Mouse (Mus musculus): Measurements from ENCODE around the gene Cdc37l1. TPM values are rescaled to one million over a fixed set of nuclear protein-coding genes. Genes with fewer than 3 reads are reported as not detected.
A peak's percentile ranks its signal among the peaks of the same experiment; 100 is the strongest.
"Not testable (repeated sequence)": the region's sequence is repeated elsewhere in the genome, so short reads cannot be mapped to it uniquely, and the experiment has no call there.

Cdc37l1 gene
- polyA plus RNA-seq, 1 experiment from 2014 or later, result 42.9 TPM

GRCm38 (mm10) chr19:28991391-28991790 lies 1.2 kb downstream of the Cdc37l1 start:
- DNase-seq (ENCODE audit: low spot score) (no peak), ATAC-seq (replicated peaks; ENCODE audit: low FRiP score, low TSS enrichment, low read depth) (no peak)
- Histone ChIP-seq H3K36me3 (ENCODE audit: control insufficient read depth, insufficient read depth, low read length) (peaks cover 26% of the 10 kb centered on the region), H3K27me3 (replicated peaks; ENCODE audit: control insufficient read depth, insufficient read depth, low read length) (no peaks in the 10 kb centered on the region), H3K4me1 (replicated peaks; ENCODE audit: control insufficient read depth, insufficient read depth, low read length) (peaks cover 5% of the 10 kb centered on the region; the same call in 1 of the 2 replicates), H3K4me3 (ENCODE audit: low read depth, low read length) (peak overlapping the region; percentile 88), H3K4me2 (ENCODE audit: low read length) (peak overlapping the region; percentile 74), H3K27ac (ENCODE audit: low read depth) (no peak overlapping the region), H3K9ac (ENCODE audit: low read length) (peak overlapping the region; percentile 84), H3K9me3 (ENCODE audit: control insufficient read depth, low read length) (no peaks in the 10 kb centered on the region)
- WGBS, result 69% methylated on average over 5 of the region's 5 CpGs

DNA sequence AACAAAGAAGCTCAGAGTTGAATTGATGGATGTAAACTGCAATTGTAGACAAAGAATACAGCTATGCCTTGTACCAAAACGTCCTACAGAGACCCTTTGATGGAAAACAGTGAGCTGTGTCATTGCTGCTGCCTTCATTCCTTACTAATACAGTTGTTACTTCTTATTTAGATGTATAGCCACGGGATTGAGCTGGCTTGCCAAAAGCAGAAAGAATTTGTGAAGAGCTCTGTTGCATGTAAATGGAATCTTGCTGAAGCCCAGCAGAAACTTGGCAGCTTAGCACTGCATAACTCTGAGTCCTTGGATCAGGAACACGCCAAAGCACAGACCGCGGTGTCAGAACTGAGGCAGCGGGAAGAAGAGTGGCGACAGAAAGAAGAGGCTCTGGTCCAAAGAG lies 4.7 kb downstream of the Cdc37l1 start:
- DNase-seq (ENCODE audit: low spot score), result no peak
- WGBS, result 75% methylated on average over 7 of the region's 7 CpGs

GRCm38 (mm10) chr19:28995366-28995765 lies 5.2 kb downstream of the Cdc37l1 start:
- DNase-seq (ENCODE audit: low spot score), result no peak
- H3K36me3 ChIP-seq (ENCODE audit: control insufficient read depth, insufficient read depth, low read length), result peaks cover 54% of the 10 kb centered on the region

More for the DNA sequence above, 4.7 kb downstream of the Cdc37l1 start:
- Histone ChIP-seq H3K4me1 (replicated peaks; ENCODE audit: control insufficient read depth, insufficient read depth, low read length) (peaks cover under 1% of the 10 kb centered on the region; the same call in 1 of the 2 replicates), H3K36me3 (ENCODE audit: control insufficient read depth, insufficient read depth, low read length) (peaks cover 49% of the 10 kb centered on the region), H3K4me3 (ENCODE audit: low read depth, low read length) (no peak overlapping the region), H3K27ac (ENCODE audit: low read depth) (no peak overlapping the region), H3K9ac (ENCODE audit: low read length) (no peak overlapping the region), H3K9me3 (ENCODE audit: control insufficient read depth, low read length) (no peaks in the 10 kb centered on the region), H3K27me3 (replicated peaks; ENCODE audit: control insufficient read depth, insufficient read depth, low read length) (no peaks in the 10 kb centered on the region), H3K4me2 (ENCODE audit: low read length) (no peak overlapping the region)
- ATAC-seq (replicated peaks; ENCODE audit: low FRiP score, low TSS enrichment, low read depth), result no peak

GRCm38 (mm10) chr19:28997976-28998630 lies 8.0 kb downstream of the Cdc37l1 start:
- no peak overlapping the region for H3K9ac ChIP-seq (ENCODE audit: low read length)
- no peaks in the 10 kb centered on the region for H3K4me1 ChIP-seq (replicated peaks; ENCODE audit: control insufficient read depth, insufficient read depth, low read length)
- 81% methylated on average over 4 of the region's 4 CpGs for WGBS
- H3K9me3 ChIP-seq (ENCODE audit: control insufficient read depth, low read length), result no peaks in the 10 kb centered on the region
- peaks cover 76% of the 10 kb centered on the region for H3K36me3 ChIP-seq (ENCODE audit: control insufficient read depth, insufficient read depth, low read length)
- ATAC-seq (replicated peaks; ENCODE audit: low FRiP score, low TSS enrichment, low read depth) (no peak), DNase-seq (ENCODE audit: low spot score) (no peak)
- H3K27ac ChIP-seq (ENCODE audit: low read depth), result no peak overlapping the region
- H3K27me3 ChIP-seq (replicated peaks; ENCODE audit: control insufficient read depth, insufficient read depth, low read length), result no peaks in the 10 kb centered on the region
- H3K4me2 ChIP-seq (ENCODE audit: low read length), result no peak overlapping the region
- no peak overlapping the region for H3K4me3 ChIP-seq (ENCODE audit: low read depth, low read length)

More at GRCm38 (mm10) chr19:28995366-28995765, 5.2 kb downstream of the Cdc37l1 start:
- no peak overlapping the region for H3K4me3 ChIP-seq (ENCODE audit: low read depth, low read length)
- no peaks in the 10 kb centered on the region for H3K9me3 ChIP-seq (ENCODE audit: control insufficient read depth, low read length)
- no peak overlapping the region for H3K9ac ChIP-seq (ENCODE audit: low read length)
- no peak overlapping the region for H3K4me2 ChIP-seq (ENCODE audit: low read length)
- ATAC-seq (replicated peaks; ENCODE audit: low FRiP score, low TSS enrichment, low read depth), result no peak
- H3K27me3 ChIP-seq (replicated peaks; ENCODE audit: control insufficient read depth, insufficient read depth, low read length), result no peaks in the 10 kb centered on the region
- H3K4me1 ChIP-seq (replicated peaks; ENCODE audit: control insufficient read depth, insufficient read depth, low read length), result no peaks in the 10 kb centered on the region; the same call in 1 of the 2 replicates
- WGBS, result 92% methylated on average over 5 of the region's 5 CpGs
- no peak overlapping the region for H3K27ac ChIP-seq (ENCODE audit: low read depth)

GRCm38 (mm10) chr19:29000321-29000720 lies 10.2 kb downstream of the Cdc37l1 start:
- not testable (repeated sequence) for H3K27ac ChIP-seq (ENCODE audit: low read depth); H3K27me3 ChIP-seq (replicated peaks; ENCODE audit: control insufficient read depth, insufficient read depth, low read length); H3K4me1 ChIP-seq (replicated peaks; ENCODE audit: control insufficient read depth, insufficient read depth, low read length); H3K9ac ChIP-seq (ENCODE audit: low read length); DNase-seq (ENCODE audit: low spot score); H3K9me3 ChIP-seq (ENCODE audit: control insufficient read depth, low read length); H3K4me2 ChIP-seq (ENCODE audit: low read length); ATAC-seq (replicated peaks; ENCODE audit: low FRiP score, low TSS enrichment, low read depth); H3K4me3 ChIP-seq (ENCODE audit: low read depth, low read length)
- H3K36me3 ChIP-seq (ENCODE audit: control insufficient read depth, insufficient read depth, low read length), result peaks cover 66% of the 10 kb centered on the region
- WGBS, result 98% methylated on average over 16 of the region's 16 CpGs

GRCm38 (mm10) chr19:29008069-29008706 lies 18.0 kb downstream of the Cdc37l1 start:
- Histone ChIP-seq H3K27me3 (replicated peaks; ENCODE audit: control insufficient read depth, insufficient read depth, low read length) (no peaks in the 10 kb centered on the region), H3K36me3 (ENCODE audit: control insufficient read depth, insufficient read depth, low read length) (peaks cover 58% of the 10 kb centered on the region), H3K4me2 (ENCODE audit: low read length) (no peak overlapping the region), H3K4me1 (replicated peaks; ENCODE audit: control insufficient read depth, insufficient read depth, low read length) (no peaks in the 10 kb centered on the region), H3K4me3 (ENCODE audit: low read depth, low read length) (no peak overlapping the region), H3K27ac (ENCODE audit: low read depth) (no peak overlapping the region), H3K9me3 (ENCODE audit: control insufficient read depth, low read length) (no peaks in the 10 kb centered on the region), H3K9ac (ENCODE audit: low read length) (no peak overlapping the region)
- DNase-seq (ENCODE audit: low spot score), result no peak
- 83% methylated on average over 3 of the region's 3 CpGs for WGBS
- ATAC-seq (replicated peaks; ENCODE audit: low FRiP score, low TSS enrichment, low read depth), result no peak

DNA sequence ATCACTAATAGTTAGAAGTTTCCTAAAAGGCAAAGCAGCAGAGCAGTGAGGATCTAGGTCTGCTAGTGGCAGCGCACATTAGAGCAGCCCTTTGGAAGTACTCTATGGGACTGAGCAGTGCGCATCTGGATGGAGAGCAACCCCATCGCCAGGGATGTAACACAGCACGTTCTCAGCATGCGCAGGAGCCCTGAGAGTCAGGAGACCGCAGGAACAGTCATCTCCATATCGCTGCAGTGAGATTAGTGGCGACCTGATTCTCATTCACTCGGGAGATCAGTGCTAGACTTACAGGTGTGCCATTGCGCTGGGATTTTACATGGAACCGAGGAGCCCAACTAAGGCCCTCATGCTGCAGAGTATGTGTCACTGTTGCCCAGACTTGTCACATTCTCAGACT lies 18.9 kb downstream of the Cdc37l1 start:
- no peaks in the 10 kb centered on the region for H3K9me3 ChIP-seq (ENCODE audit: control insufficient read depth, low read length)
- no peak overlapping the region for H3K4me2 ChIP-seq (ENCODE audit: low read length)
- DNase-seq (ENCODE audit: low spot score), result no peak
- H3K36me3 ChIP-seq (ENCODE audit: control insufficient read depth, insufficient read depth, low read length), result peaks cover 65% of the 10 kb centered on the region
- 93% methylated on average over 11 of the region's 11 CpGs for WGBS
- no peak overlapping the region for H3K4me3 ChIP-seq (ENCODE audit: low read depth, low read length)
- H3K4me1 ChIP-seq (replicated peaks; ENCODE audit: control insufficient read depth, insufficient read depth, low read length), result no peaks in the 10 kb centered on the region
- H3K27me3 ChIP-seq (replicated peaks; ENCODE audit: control insufficient read depth, insufficient read depth, low read length), result no peaks in the 10 kb centered on the region
- no peak overlapping the region for H3K9ac ChIP-seq (ENCODE audit: low read length)
- ATAC-seq (replicated peaks; ENCODE audit: low FRiP score, low TSS enrichment, low read depth), result no peak
- no peak overlapping the region for H3K27ac ChIP-seq (ENCODE audit: low read depth)

GRCm38 (mm10) chr19:29011355-29011990 lies 21.3 kb downstream of the Cdc37l1 start:
- no peaks in the 10 kb centered on the region for H3K4me1 ChIP-seq (replicated peaks; ENCODE audit: control insufficient read depth, insufficient read depth, low read length)
- 87% methylated on average over 12 of the region's 12 CpGs for whole genome bisulfite sequencing
- ATAC-seq (replicated peaks; ENCODE audit: low FRiP score, low TSS enrichment, low read depth), result no peak
- H3K9me3 ChIP-seq (ENCODE audit: control insufficient read depth, low read length), result no peaks in the 10 kb centered on the region
- H3K4me2 ChIP-seq (ENCODE audit: low read length), result no peak overlapping the region
- no peak overlapping the region for H3K9ac ChIP-seq (ENCODE audit: low read length)
- no peak for DNase-seq (ENCODE audit: low spot score)
- no peak overlapping the region for H3K4me3 ChIP-seq (ENCODE audit: low read depth, low read length)
- no peak overlapping the region for H3K27ac ChIP-seq (ENCODE audit: low read depth)
- no peaks in the 10 kb centered on the region for H3K27me3 ChIP-seq (replicated peaks; ENCODE audit: control insufficient read depth, insufficient read depth, low read length)
- H3K36me3 ChIP-seq (ENCODE audit: control insufficient read depth, insufficient read depth, low read length), result peaks cover 70% of the 10 kb centered on the region

All from intestine, embryonic 14.5 days (tissue).